Mouse (Mus musculus) fat pad, adult 2 months (tissue): ENCODE measurements around the gene Acp2.
"Not testable (repeated sequence)": the region's sequence is repeated elsewhere in the genome, so short reads cannot be mapped to it uniquely, and the experiment has no call there.

Experiments
- DNase-seq: peaks from one replicate; pipeline ENCODE4 v3.0.0-alpha.2; 2011; ENCODE audit warnings: low read depth, low spot score; ENCODE audit errors: extremely low read depth

Gene Acp2

GRCm38 (mm10) chr2:91190501-91190900 is 12.2 kb upstream of the Acp2 start:
- no peak for DNase-seq

DNA sequence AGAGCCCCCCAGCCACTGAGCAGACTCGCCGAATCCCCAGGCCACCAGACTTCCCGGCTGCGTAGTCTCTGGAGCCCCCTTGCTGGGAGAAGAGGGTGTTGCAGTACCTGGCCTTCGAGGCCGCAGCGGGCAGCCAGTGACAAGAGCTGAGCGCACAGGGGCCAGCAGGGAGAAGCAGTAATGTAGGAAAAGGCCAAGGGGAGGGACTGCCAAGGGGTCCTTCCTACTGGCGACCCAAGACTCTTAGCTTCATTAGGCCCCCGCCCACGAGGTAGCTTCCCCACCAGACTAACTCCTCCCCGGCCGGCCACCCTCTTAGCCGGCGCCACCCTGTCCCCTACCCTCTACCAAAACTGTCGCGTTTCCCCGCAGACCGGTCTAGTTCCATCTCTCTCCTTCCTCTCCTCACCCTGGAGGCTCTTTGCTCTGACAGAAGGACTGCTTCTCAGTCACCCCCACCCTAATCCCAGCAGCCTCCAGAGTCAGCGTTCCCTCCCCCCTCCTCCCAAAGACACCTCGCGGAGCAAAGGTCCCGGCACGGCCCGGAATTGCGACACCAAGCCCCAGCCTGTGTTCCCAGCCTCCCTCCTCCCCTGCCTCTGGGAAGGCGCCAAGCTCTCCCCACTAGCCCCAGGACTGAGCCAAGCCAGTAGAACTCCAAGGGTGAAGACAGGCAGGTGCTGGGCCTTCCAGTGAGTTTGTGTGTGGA is 7.9 kb upstream of the Acp2 start:
- peak; percentile 39 for DNase-seq

GRCm38 (mm10) chr2:91196577-91197001 is 6.1 kb upstream of the Acp2 start:
- no peak for DNase-seq

- DNase-seq: no peak
Observed at GRCm38 (mm10) chr2:91198888-91199287, 3.8 kb upstream of the Acp2 start.

DNA sequence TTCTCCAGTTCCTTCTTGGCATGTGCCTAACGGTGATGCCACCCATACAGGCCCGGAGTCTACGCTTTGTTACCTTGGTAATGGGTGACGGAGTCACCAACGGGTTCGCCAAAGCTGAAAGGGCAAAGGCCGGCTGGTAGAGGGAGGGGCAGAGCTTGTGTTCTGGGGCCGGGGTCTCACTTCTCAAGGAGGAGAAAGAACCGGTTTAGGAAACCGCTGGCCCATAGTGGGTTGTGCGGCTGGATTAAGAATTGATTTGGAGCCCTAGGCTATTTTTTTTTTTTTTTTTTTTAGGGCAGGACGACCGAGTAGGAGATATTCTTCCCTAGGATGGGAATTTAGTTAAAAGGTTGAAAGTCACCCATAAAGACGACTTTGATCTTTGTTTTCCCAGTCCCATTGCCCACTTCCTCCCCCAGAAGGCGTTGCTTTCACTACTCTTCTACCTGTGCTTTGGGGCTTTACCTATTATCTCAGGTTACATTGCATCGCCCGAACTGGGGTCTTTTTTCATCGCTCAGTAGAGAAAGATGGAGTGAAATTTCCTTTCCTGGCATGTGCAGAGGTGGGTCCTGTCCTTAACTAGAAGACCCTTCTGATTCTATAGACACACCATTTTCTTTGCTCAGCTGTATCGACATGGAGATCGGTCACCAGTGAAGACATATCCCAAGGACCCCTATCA is 429 bp downstream of the Acp2 start:
- no peak for DNase-seq

- no peak for DNase-seq
Observed at GRCm38 (mm10) chr2:91206254-91206775, 3.6 kb downstream of the Acp2 start.

DNA sequence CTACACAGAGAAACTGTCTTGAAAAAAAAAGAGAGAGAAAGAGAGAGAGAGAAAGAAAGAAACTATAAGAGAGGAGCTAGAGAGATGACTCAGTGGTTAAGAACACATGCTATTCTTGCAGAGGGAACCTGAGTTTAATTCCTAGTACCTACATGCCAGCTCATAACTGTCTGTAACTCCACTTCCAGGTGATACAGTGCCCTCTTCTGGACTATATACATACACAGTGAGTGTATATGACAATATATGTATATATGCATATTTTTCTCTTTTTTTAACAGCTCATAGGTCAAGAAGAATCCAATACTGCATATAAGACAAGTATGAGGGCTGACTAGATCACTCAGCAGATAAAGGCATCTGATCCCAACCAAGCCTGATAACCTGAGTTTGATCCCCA is 10.6 kb downstream of the Acp2 start:
- DNase-seq: no peak

GRCm38 (mm10) chr2:91217032-91217431 is 14.3 kb downstream of the Acp2 start:
- no peak for DNase-seq

- DNase-seq: no peak
Observed at GRCm38 (mm10) chr2:91220501-91220900, 17.8 kb downstream of the Acp2 start.

- no peak for DNase-seq
Observed at GRCm38 (mm10) chr2:91223614-91224013, 20.9 kb downstream of the Acp2 start.

DNA sequence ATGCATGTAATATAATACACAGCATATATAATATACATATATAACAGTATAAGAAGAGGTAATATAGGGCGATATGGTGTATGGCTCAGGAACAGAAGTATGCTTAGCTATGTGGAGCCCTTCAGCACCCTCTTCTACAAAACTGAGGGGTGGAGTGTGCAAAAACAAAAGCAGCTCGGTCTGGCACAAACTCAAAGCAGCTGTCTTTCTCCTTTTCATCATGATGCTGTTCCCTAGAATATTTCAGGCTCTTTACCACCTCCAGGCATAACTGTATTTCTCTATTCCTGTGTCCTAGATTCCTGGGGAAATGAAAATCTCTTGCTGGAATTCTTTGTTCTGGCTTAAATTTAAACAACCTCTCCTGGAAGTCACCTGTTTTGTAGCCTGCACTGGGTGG is 27.1 kb downstream of the Acp2 start:
- DNase-seq: no peak

DNA sequence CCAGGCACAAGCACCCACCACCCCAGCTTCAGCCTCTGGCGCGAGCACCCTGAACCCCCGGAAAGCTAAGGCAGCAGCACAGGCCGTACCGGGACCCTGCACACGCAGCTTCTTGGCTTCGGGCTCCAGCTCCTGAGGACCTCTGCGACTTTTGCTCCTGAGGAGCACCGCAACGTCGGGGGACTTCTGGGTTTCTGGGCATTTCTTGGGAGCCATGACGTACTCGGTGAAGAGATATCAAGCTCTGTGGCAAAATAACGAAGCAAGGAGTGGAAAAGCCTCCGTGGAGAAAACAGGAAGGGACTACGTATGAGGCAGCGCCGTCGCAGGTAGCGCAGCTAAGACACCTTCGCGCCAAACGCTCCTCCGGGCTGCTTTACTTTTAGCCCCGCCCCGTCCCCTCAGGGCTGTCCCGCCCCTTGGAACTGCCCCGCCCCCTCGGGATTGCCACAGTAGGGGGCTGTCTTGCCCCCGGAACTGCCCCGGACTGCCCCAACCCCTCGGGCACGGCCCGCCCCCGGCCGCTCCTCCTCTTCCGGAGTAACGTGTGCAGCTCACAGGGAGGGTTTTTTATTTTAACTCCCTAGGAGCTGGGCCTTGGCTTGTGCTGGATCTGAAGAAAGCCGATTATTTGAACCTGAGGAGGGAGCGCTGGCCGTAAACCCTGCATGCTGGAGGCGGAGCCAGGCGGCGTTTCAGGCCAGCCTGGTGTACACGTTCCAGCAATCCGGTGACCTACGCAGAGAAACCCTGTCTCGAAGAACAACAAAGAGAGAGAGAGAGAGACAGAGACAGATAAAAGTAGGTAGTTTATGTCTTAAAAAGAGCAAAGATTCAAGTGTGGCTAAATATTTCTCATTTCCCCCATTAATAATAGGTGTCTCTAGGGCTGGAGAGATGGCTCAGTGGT is 34.2 kb downstream of the Acp2 start, which contains the start of gene Ddb2:
Gene Ddb2, minus strand, starts transcription at position 382 of the 910 bp plus-strand sequence.
- DNase-seq: peak; percentile 68

- not testable (repeated sequence) for DNase-seq
Observed at GRCm38 (mm10) chr2:91237511-91238080, 34.9 kb downstream of the Acp2 start.

DNA sequence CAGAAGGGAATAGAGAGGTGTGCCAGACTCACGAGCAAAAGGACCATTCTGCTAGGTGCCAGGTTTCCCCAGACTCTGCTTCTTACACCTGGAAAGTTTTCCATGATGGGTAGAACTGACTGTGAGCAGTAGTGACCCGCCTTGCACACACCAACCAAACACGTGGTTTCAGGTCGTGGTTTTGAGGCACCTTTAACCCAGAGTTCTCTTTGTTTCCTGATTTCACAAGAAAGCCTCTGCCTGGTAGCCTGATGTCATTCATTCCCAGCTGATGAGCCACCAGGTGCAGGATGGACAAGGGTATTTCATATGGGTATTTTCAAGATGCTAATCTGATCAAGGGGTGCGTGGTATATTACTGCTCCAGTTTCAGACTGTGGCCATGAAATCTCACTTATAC is 39.9 kb downstream of the Acp2 start:
- DNase-seq: no peak

DNA sequence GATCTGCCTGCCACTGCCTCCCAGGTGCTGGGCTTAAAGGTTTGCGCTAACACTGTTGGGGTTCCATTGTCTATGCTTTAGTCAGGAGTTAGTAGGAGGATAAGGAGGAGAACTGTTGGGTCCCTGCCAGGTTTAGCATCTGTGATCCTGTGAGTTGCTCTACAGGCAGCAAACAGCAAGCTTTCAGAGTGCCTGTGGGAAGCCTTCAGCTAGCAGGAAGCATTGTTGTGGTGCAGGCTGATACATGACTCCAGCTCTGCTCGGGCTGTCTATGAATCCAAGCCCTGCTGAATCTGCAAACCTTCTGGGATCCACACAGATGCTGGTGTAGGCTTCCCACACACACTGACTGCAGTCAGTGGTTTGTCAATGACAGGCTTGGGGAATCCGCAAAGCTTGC is 40.7 kb downstream of the Acp2 start:
- DNase-seq: no peak

DNA sequence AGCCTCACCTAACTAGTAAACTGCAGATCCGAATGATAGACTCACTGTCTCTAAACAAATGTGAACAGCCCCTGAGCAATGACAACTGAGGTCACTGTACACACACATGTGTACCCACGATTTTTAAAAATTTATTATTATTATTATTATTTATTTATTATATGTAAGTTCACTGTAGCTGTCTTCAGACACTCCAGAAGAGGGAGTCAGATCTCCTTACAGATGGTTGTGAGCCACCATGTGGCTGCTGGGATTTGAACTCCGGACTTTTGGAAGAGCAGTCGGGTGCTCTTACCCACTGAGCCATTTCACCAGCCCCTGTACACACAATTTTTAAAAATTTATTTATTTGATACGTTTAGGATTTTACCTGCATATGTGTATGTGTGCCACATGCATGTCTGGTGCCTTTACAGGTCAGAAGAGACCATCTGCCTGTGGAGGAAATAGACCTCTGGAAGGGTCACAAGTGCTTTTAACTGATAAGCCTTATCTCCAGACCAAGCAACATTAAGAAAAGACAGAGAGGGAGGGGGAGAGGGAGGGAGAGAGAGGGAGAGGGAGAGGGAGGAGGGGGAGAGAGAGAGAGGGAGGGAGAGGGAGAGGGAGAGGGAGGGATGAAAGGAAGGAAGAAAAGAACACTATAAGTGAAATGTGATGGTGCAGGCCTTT is 42.0 kb downstream of the Acp2 start:
- DNase-seq: no peak

DNA sequence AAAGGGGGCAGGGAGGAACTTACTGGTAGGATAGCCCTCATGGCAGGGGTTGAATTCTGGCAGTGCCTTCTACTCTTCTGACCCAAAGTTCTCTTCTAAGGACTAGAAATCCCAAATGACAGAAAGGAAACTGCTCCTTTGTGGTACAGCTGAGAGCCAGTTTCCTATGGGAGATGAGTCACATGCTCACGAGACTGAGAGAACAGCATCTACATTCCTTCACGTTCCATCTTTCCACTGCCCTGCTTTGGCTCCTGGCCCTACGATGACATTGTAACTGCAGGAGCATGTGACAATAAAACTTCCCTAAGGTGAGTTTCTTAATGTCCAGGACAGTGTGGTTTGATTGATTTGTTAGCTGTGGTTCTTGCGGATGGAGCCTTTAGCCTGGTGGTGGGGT is 45.7 kb downstream of the Acp2 start:
- no peak for DNase-seq

DNA sequence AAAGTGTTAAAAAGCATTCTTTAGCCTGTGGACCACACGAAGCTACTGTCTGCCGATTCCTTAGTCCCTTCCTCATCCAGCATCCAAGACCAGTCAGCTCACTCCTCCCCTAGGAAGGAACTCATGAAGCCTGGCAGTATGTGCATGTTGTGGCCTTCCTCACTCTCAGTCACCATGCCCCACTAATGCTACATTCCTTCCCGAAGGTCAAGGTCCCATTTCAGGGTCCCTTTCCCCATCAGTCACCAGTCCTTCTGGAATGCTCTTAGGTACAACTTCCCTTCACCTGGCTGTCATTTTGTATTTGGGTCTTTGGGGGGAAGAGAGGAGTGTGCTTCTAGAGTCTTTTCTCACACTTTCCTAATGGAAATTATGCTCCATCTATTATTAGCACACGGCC is 49.3 kb downstream of the Acp2 start:
- DNase-seq: no peak

DNA sequence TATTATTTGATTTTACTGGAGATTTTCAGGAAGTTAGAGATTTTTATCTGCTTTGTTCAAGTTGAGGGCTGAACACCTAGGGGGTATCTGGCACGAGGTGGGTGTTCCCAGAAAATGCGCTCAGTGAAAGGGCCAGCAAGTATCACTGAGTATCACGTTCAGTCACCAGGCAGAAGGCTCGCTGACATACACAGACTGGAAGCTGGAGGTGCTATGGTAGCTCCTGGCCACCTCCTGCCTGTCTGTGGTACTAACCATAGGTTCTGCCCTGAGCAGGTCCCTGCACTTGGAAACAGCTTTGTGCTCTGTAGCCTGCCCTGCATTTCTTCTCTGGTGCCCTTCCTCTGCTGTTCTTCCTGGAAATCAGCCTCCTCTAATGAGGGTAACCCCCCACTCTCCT is 49.8 kb downstream of the Acp2 start:
- no peak for DNase-seq

DNA sequence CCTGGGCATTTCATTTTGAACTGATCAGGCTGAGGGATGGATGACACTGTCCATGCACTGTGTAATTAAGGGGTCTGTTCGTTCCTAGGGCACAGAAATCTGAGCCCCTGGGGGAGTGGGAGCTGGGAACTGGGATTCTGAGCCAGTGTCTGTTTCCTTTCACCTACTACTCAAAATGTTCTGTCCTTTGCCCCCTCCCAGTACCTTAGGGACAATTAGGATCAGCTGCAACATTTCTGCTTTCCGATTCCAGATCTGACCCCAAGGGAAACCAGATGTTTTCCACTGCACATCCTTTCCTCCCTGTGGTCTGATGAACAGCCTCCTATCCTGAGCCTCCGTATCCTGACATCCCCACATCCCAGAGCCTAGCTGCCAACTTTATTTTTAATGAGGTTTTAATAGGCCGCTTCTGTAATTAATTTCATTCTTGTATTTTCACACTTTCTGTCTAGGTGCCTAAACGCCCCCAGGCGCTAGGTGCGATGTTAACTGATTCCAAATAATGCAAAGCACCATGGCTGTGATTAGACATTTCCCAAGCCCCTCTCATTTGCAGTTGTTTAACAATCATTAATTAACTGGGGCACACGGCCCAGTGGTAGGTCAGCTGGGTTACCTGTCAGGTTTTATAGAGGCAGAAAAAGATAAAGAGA is 52.2 kb downstream of the Acp2 start:
- DNase-seq: no peak
